Mouse (Mus musculus) spleen, adult 2 months (tissue): Measurements from ENCODE around the gene Slc4a4.

ENCODE experiments used
- CTCF ChIP-seq: fragments of 200-500 bp; IDR thresholded peaks from 2 replicates; pipeline ENCODE4 v1.5.1; 2011; ENCODE audit warnings: mild to moderate bottlenecking, inconsistent platforms; ENCODE audit not compliant: insufficient read depth, insufficient read length, insufficient replicate concordance; ENCODE audit errors: extremely low read depth
- POLR2A ChIP-seq: fragments of 200-500 bp; IDR thresholded peaks from 2 replicates; pipeline ENCODE4 v1.6.1; 2011; ENCODE audit warnings: low read depth, low read length, inconsistent platforms

GRCm38 (mm10) chr5:89105346-89105745 is 218.7 kb downstream of the Slc4a4 start:
- TF ChIP-seq POLR2A: no peak
- no peak for TF ChIP-seq CTCF
